Mouse (Mus musculus) brain, adult 2 months (tissue): ENCODE measurements around the gene Sox30.
A peak's percentile ranks its signal among the peaks of the same experiment; 100 is the strongest.

Experiments
- DNase-seq: peaks from one replicate; pipeline ENCODE4 v3.0.0; 2011; ENCODE audit warnings: low read depth, low spot score

The Sox30 gene

GRCm38 (mm10) chr11:46055896-46056769 is 76.0 kb downstream of the Sox30 start, which contains the start of gene Adam19:
TSS of gene Adam19 (plus strand) at chr11:46055992.
- DNase-seq: peak; percentile 67

GRCm38 (mm10) chr11:46056770-46057411 is 76.8 kb downstream of the Sox30 start:
- DNase-seq: peak; percentile 32

GRCm38 (mm10) chr11:46058011-46058410 is 77.9 kb downstream of the Sox30 start:
- DNase-seq: no peak

- DNase-seq: no peak
These were observed 78.8 kb downstream of the Sox30 start for GRCm38 (mm10) chr11:46058916-46059315.

GRCm38 (mm10) chr11:46059887-46060650 is 80.0 kb downstream of the Sox30 start:
- no peak for DNase-seq

- no peak for DNase-seq
These were observed 80.5 kb downstream of the Sox30 start for GRCm38 (mm10) chr11:46060651-46061020.

- no peak for DNase-seq
These were observed 81.8 kb downstream of the Sox30 start for GRCm38 (mm10) chr11:46061776-46062445.

- DNase-seq: peak; percentile 86
These were observed 82.5 kb downstream of the Sox30 start for GRCm38 (mm10) chr11:46062569-46062968.

- DNase-seq: peak; percentile 70
These were observed 83.1 kb downstream of the Sox30 start for GRCm38 (mm10) chr11:46062993-46063731.

- no peak for DNase-seq
These were observed 84.7 kb downstream of the Sox30 start for GRCm38 (mm10) chr11:46064767-46065166.

GRCm38 (mm10) chr11:46065201-46066011 is 85.3 kb downstream of the Sox30 start:
- DNase-seq: peak; percentile 87
